Mouse (Mus musculus): ENCODE data around the gene Ino80e. TPM values are rescaled to one million over a fixed set of nuclear protein-coding genes. Genes with fewer than 3 reads are reported as not detected.

Ino80e gene
- polyA plus RNA-seq, 1 experiment from 2014 or later = 80.7 TPM

DNA sequence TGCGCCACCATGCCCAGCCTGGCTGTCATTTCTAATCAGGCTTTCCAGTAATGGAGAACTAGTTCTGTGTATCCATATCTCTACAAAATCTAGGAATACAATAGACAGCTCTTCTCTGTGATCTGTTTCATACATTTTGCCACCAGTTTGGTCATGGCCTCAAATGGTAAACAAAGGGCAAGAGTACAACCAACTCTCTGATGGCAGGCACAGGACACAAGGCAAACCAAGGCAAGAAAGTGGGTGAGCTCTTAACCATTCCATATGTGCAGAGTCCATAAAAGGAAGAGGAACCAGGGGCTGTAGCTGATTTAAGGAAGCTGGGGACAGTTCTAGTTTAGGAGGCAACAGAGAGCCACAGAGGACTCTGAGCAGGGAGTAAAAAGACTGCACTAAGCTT is 15.1 kb upstream of the Ino80e start:
- 98% methylated on average over 1 of the region's 1 CpGs for WGBS
- H3K4me1 ChIP-seq = peaks cover 16% of the 10 kb centered on the region
- H3K4me3 ChIP-seq = no peak overlapping the region
- peaks cover 92% of the 10 kb centered on the region for H3K36me3 ChIP-seq
- H3K9me3 ChIP-seq = no peaks in the 10 kb centered on the region
- H3K4me2 ChIP-seq = no peak overlapping the region
- H3K9ac ChIP-seq = no peak overlapping the region
- no peaks in the 10 kb centered on the region for H3K27me3 ChIP-seq
- H3K27ac ChIP-seq = no peak overlapping the region
- ATAC-seq (ENCODE audit: insufficient number of reproducible peaks, low FRiP score, low TSS enrichment, low read depth) = no peak

DNA sequence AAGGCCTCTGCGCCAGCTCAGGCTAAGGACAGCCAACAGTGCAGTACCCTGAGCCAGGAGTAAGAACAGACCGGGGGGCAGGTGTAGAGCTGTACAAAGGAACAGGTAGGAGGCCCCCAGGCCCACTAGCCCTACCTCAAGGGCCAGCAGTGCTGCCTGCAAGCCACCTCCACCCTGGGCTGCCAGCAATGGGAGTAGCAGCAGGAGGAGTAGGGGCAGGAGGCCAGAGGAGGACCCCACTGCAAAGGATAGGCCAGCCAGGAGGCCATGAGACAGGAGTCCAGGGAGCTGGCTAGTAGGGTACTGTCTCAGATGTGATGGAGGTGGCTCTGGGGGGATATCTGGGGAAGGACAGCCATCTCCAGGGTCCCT is 8.3 kb upstream of the Ino80e start:
- peaks cover 99% of the 10 kb centered on the region for H3K36me3 ChIP-seq
- ATAC-seq (ENCODE audit: insufficient number of reproducible peaks, low FRiP score, low TSS enrichment, low read depth) = no peak
- H3K27me3 ChIP-seq = no peaks in the 10 kb centered on the region
- H3K9ac ChIP-seq = 0 out of 2 replicates have a peak overlapping the region, but pooled peaks have one; percentile 23
- no peak overlapping the region for H3K27ac ChIP-seq
- H3K4me1 ChIP-seq = no peaks in the 10 kb centered on the region
- WGBS = 94% methylated on average over 2 of the region's 2 CpGs
- H3K4me2 ChIP-seq = no peak overlapping the region
- no peaks in the 10 kb centered on the region for H3K9me3 ChIP-seq
- H3K4me3 ChIP-seq = no peak overlapping the region

DNA sequence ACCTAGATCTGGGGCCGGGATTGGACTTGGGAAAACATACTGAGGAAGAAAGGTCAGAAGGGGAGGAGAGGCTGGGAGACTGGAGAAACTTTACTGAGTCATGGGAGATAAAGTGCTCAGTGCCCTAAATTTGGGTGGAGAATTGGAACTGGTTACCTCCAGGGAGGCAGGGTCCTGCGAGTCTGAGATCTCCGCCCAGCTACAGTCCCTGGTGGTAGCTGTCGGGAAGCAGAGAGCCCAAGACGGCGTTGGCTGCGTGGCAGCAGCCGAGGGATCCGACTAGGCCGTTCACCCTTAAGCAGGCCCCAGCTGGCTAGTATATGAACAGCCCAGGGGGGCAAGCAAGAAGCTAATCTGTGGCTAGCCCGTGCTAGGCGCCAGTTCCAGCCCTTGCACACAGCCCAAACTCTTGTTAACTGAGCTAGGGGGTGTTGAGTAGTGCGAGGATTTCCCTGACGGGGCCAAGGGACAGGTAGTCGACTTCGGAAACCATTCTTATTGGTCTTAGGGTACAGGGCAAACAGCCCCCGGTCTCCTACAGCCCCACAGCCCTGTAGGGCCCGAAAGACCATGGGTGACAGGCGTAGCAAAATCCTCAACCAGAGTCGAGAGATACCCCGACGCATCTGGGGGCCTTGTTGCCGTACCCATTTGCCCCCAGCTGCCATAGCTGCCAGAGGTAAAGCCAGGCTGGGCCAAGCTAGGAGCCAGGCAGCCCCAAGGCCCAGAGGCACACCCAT is 7.8 kb upstream of the Ino80e start:
- H3K4me3 ChIP-seq = no peak overlapping the region
- H3K4me2 ChIP-seq = no peak overlapping the region
- H3K36me3 ChIP-seq = peaks cover 99% of the 10 kb centered on the region
- no peak overlapping the region for H3K27ac ChIP-seq
- no peaks in the 10 kb centered on the region for H3K27me3 ChIP-seq
- no peaks in the 10 kb centered on the region for H3K4me1 ChIP-seq
- 89% methylated on average over 23 of the region's 23 CpGs for WGBS
- ATAC-seq (ENCODE audit: insufficient number of reproducible peaks, low FRiP score, low TSS enrichment, low read depth) = no peak
- H3K9me3 ChIP-seq = no peaks in the 10 kb centered on the region
- no peak overlapping the region for H3K9ac ChIP-seq

- 85% methylated on average over 12 of the region's 12 CpGs for WGBS
- no peak overlapping the region for H3K4me3 ChIP-seq
- H3K9me3 ChIP-seq = no peaks in the 10 kb centered on the region
- H3K4me2 ChIP-seq = no peak overlapping the region
- no peaks in the 10 kb centered on the region for H3K27me3 ChIP-seq
- peaks cover 18% of the 10 kb centered on the region for H3K4me1 ChIP-seq
- H3K36me3 ChIP-seq = peaks cover 92% of the 10 kb centered on the region
- ATAC-seq (ENCODE audit: insufficient number of reproducible peaks, low FRiP score, low TSS enrichment, low read depth) = no peak
- no peak overlapping the region for H3K27ac ChIP-seq
- H3K9ac ChIP-seq = no peak overlapping the region
Observed at GRCm38 (mm10) chr7:126868003-126868402, 5.8 kb upstream of the Ino80e start.

GRCm38 (mm10) chr7:126867534-126867933 is 5.4 kb upstream of the Ino80e start:
- Histone ChIP-seq H3K27ac (no peak overlapping the region), H3K9me3 (no peaks in the 10 kb centered on the region), H3K4me1 (peaks cover 22% of the 10 kb centered on the region), H3K36me3 (peaks cover 87% of the 10 kb centered on the region), H3K27me3 (no peaks in the 10 kb centered on the region), H3K9ac (no peak overlapping the region), H3K4me2 (no peak overlapping the region), H3K4me3 (no peak overlapping the region)
- 88% methylated on average over 2 of the region's 2 CpGs for WGBS
- no peak for ATAC-seq (ENCODE audit: insufficient number of reproducible peaks, low FRiP score, low TSS enrichment, low read depth)

DNA sequence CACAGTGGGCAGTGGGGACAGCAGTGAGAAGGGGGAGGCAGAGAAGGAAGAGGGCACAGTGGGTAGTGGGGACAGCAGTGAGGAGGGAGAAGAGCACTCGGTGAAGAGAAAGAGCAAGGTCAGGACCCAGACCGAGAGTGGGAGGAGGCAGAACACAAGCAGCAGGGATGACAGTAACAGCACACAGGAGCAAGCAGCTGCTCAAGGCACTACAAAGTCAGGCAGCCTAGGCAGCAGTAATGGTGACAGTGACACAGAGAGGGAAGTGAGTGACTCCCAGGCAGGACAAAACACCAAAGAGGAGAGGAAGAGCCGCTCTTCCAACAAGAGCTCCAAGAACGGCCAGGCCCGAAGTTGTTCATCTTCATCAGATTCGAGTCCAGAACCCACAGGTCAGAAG is 1.6 kb upstream of the Ino80e start:
- H3K4me1 ChIP-seq = peaks cover 33% of the 10 kb centered on the region
- WGBS = 76% methylated on average over 6 of the region's 6 CpGs
- no peak for ATAC-seq (ENCODE audit: insufficient number of reproducible peaks, low FRiP score, low TSS enrichment, low read depth)
- H3K4me3 ChIP-seq = peak overlapping the region; percentile 69
- H3K9me3 ChIP-seq = no peaks in the 10 kb centered on the region
- H3K27ac ChIP-seq = peak overlapping the region; percentile 91; the same call in 1 of the 2 replicates
- H3K4me2 ChIP-seq = peak overlapping the region; percentile 82
- no peaks in the 10 kb centered on the region for H3K27me3 ChIP-seq
- H3K36me3 ChIP-seq = peaks cover 63% of the 10 kb centered on the region
- H3K9ac ChIP-seq = peak overlapping the region; percentile 60

- 1% methylated on average over 42 of the region's 42 CpGs for WGBS
Observed at GRCm38 (mm10) chr7:126861429-126862130, 597 bp downstream of the Ino80e start, which contains the start of gene Hirip3. Gene Hirip3 (plus strand): TSS chr7:126861972.

DNA sequence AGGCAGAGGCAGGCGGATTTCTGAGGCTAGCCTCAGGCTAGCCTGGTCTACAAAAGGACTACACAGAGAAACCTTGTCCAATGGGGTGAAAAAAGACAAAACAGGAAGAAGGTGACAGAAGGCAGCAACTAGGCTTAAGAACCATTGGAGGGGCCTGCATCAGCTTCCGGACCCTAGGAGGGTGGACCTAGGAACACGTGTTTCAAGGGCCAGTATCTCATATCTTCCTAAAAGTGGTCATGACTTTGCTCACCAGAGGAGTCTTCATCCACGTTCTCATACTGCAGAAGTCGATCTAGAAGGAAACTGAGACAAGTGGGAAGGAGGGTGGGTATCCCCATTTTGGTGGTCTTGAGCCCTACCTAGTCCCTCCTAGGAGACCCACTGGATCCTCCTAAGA is 1.2 kb downstream of the Ino80e start:
- Histone ChIP-seq H3K9ac (peak overlapping the region; percentile 60), H3K36me3 (peaks cover 62% of the 10 kb centered on the region), H3K9me3 (no peaks in the 10 kb centered on the region), H3K4me2 (peak overlapping the region; percentile 82), H3K4me1 (peaks cover 33% of the 10 kb centered on the region), H3K27ac (no peak overlapping the region), H3K27me3 (no peaks in the 10 kb centered on the region), H3K4me3 (peak overlapping the region; percentile 69)
- 59% methylated on average over 5 of the region's 5 CpGs for WGBS
- no peak for ATAC-seq (ENCODE audit: insufficient number of reproducible peaks, low FRiP score, low TSS enrichment, low read depth)

More at GRCm38 (mm10) chr7:126861429-126862130, 597 bp downstream of the Ino80e start, which contains the start of gene Hirip3:
- Histone ChIP-seq H3K4me3 (peak within 1 kb of the TSS; percentile 69), H3K9me3 (no peaks in the 10 kb centered on the region), H3K9ac (peak within 1 kb of the TSS; percentile 60), H3K4me2 (peak within 1 kb of the TSS; percentile 82), H3K36me3 (peaks cover 62% of the 10 kb centered on the region), H3K4me1 (peaks cover 33% of the 10 kb centered on the region), H3K27me3 (no peaks in the 10 kb centered on the region), H3K27ac (peak within 1 kb of the TSS; percentile 91)
- ATAC-seq (ENCODE audit: insufficient number of reproducible peaks, low FRiP score, low TSS enrichment, low read depth) = peak; percentile 91

DNA sequence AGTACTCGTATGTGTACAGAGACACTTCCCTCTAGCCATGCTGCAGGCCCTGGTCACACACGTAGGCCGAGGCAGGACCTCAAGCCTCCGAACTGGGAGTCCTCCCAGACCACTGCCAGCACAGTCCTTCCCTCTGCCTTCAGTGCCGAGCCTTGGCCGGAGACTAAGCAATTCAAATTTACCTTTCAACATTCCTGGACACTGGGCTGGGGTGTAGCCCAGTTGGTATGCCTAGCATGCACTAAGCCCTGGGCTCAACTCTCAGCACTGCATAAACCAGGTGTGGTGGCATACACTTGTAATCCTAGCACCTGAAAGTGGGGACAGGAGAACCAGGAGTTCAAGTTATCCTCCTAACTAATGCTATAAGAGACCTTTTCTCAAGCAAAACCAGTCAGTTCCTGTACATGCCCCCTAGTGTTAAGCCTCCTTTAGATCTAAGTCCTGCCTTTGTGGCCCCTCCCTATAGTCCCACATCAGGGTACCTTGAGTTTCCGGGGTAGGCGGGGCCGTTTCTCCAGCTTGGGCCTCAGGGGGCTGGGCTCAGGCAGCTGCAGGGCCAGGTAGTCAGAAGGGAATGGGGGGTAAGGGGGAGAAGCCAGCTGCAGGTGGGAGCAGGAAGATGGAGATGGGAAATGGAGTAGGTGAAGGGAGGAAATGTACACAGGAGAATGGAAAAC is 5.3 kb downstream of the Ino80e start:
- H3K9me3 ChIP-seq = no peaks in the 10 kb centered on the region
- peaks cover 8% of the 10 kb centered on the region for H3K4me1 ChIP-seq
- no peak for ATAC-seq (ENCODE audit: insufficient number of reproducible peaks, low FRiP score, low TSS enrichment, low read depth)
- H3K4me2 ChIP-seq = no peak overlapping the region
- no peak overlapping the region for H3K9ac ChIP-seq
- H3K27ac ChIP-seq = no peak overlapping the region
- peaks cover 81% of the 10 kb centered on the region for H3K36me3 ChIP-seq
- no peak overlapping the region for H3K4me3 ChIP-seq
- no peaks in the 10 kb centered on the region for H3K27me3 ChIP-seq
- WGBS = 73% methylated on average over 9 of the region's 9 CpGs

DNA sequence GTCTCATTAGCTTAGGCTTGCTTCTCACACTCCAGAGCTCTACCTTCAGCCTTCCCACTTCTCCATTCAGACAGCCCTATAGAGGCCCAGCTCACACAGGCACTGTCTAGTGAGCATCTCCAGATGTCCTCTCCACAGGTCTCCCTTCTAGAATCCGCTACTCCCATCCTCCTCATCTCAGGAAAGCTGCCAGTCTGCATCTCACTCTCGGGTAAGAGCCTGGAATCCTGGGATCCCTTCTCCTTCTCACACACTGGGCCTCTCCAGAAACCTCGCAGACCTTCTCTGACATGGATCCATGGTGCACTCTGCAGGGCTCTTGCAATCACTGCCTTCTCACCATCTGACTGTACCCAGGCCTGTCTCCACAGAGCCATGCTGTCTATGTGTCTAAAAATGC is 6.5 kb downstream of the Ino80e start:
- Histone ChIP-seq H3K27me3 (no peaks in the 10 kb centered on the region), H3K9me3 (no peaks in the 10 kb centered on the region), H3K27ac (no peak overlapping the region), H3K4me3 (no peak overlapping the region), H3K4me2 (no peak overlapping the region), H3K9ac (no peak overlapping the region), H3K36me3 (peaks cover 85% of the 10 kb centered on the region), H3K4me1 (peaks cover 1% of the 10 kb centered on the region; the same call in 1 of the 2 replicates)
- ATAC-seq (ENCODE audit: insufficient number of reproducible peaks, low FRiP score, low TSS enrichment, low read depth) = no peak
- WGBS = 82% methylated on average over 3 of the region's 3 CpGs

- no peak for ATAC-seq (ENCODE audit: insufficient number of reproducible peaks, low FRiP score, low TSS enrichment, low read depth)
- no peak overlapping the region for H3K9ac ChIP-seq
- H3K4me1 ChIP-seq = peaks cover 5% of the 10 kb centered on the region
- 86% methylated on average over 5 of the region's 5 CpGs for WGBS
- H3K9me3 ChIP-seq = no peaks in the 10 kb centered on the region
- H3K27ac ChIP-seq = no peak overlapping the region
- peaks cover 69% of the 10 kb centered on the region for H3K36me3 ChIP-seq
- peaks cover 19% of the 10 kb centered on the region for H3K27me3 ChIP-seq
- H3K4me3 ChIP-seq = no peak overlapping the region
- no peak overlapping the region for H3K4me2 ChIP-seq
Observed at GRCm38 (mm10) chr7:126853454-126853853, 8.7 kb downstream of the Ino80e start.

DNA sequence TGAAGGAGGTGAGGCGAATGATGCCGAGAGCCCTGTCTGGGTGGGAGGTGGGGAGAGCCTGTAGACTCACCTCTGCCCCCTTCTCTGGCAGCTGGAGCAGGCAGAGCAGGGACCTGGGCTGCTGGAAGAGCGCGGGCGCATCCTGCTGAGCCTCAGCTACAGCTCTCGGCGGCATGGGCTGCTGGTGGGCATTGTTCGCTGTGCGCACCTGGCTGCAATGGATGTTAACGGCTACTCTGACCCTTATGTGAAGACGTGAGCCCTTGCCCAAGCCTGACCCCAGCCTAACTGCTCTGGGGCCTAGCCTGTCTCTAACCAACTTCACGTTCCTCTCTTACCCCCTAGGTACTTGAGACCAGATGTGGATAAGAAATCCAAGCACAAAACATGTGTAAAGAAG is 11.0 kb downstream of the Ino80e start:
- Histone ChIP-seq H3K4me3 (no peak overlapping the region), H3K4me2 (no peak overlapping the region), H3K9me3 (no peaks in the 10 kb centered on the region), H3K27me3 (peaks cover 39% of the 10 kb centered on the region), H3K27ac (no peak overlapping the region), H3K36me3 (peaks cover 47% of the 10 kb centered on the region), H3K9ac (no peak overlapping the region), H3K4me1 (peaks cover 19% of the 10 kb centered on the region)
- whole genome bisulfite sequencing = 37% methylated on average over 12 of the region's 12 CpGs
- ATAC-seq (ENCODE audit: insufficient number of reproducible peaks, low FRiP score, low TSS enrichment, low read depth) = no peak

Data from limb, embryonic 15.5 days (tissue).